Mouse (Mus musculus) granulocyte monocyte progenitor cell, adult 5-6 weeks (primary cell): ENCODE data around the gene Satb2. TPM values are rescaled to one million over a fixed set of nuclear protein-coding genes. Genes with fewer than 3 reads are reported as not detected.
A peak's percentile ranks its signal among the peaks of the same experiment; 100 is the strongest.

Source experiments
- ATAC-seq: replicated peaks from 2 replicates; pipeline ENCODE4 v1.8.0; 2016; ENCODE audit warnings: mild to moderate bottlenecking, moderate TSS enrichment, inconsistent platforms; ENCODE audit not compliant: poor library complexity, severe bottlenecking
- total RNA-seq, 2 experiments: library from RNA; stranded (forward) in 1 of 2; stranded (reverse) in 1 of 2; fragments of 200-712, 200-1000 nt in 1 of 2; fragments of >200 nt in 1 of 2; fragmentation: Nextera tagmentation in 1 of 2; gene quantifications; 2 replicates each; pipeline ENCODE4 v1.2.3; 2014 to 2017

Satb2 gene
- total RNA-seq, 2 experiments from 2014 or later: 1.0 to 7.2 TPM

GRCm38 (mm10) chr1:56845523-56846118 lies 132.8 kb downstream of the Satb2 start:
- no peak for ATAC-seq

DNA sequence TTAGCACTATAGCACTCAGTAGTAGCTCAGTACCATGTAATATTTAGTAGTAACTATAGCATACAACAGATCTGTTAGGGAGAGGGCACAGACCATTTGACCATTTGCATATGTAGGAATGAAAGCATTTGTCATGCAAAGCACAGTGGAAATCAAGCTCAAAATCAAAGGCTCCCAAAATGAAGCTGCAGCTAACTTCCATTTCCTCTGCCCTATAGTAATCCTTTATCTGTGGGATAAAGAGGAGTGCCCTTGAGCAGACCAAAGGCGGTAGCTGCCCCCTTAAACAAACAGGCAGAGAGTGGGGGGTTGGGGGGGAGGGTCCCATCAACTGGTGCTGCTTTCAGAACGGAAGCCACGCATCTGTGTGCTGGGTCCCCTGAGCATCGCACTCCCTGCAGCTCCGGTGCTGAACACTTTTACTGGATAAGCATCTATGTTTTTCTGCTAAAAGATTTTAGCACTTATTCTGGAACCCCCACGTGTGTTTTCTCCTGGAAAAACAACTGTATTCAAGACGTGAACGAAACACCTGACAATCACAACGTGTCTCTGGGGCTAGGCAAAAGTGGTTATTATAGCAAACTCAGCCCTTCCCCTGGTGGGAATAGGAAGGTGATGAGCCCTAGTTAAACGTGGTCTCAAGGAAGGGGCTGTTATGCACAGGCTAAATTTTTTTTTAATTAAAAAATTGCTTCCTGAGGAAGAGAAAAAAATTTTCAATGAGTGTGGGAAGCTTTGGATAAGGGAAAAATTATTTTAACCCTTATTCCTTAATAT lies 133.7 kb downstream of the Satb2 start:
- no peak for ATAC-seq

GRCm38 (mm10) chr1:56838901-56839300 lies 139.5 kb downstream of the Satb2 start:
- no peak for ATAC-seq

GRCm38 (mm10) chr1:56833984-56834900 lies 144.2 kb downstream of the Satb2 start:
- no peak for ATAC-seq

DNA sequence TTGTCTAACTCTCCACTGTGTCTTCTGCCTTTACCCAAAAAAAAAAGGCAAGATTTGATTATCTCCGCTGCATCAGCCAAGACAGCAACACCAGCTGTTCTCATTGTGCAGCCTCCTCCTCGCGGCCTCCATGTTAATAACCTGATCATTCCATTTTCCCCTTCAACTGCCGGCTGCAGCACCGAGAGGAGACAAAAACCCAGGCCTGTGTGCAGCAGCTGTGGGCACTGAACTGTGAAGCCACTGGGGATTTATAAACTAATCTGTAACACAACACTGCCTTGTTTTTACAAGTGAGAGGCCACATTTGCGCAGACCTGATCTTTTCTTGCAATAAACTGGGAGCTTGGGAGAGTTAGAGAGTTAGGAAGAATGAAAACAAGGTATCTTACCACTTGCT lies 145.1 kb downstream of the Satb2 start:
- ATAC-seq: no peak

DNA sequence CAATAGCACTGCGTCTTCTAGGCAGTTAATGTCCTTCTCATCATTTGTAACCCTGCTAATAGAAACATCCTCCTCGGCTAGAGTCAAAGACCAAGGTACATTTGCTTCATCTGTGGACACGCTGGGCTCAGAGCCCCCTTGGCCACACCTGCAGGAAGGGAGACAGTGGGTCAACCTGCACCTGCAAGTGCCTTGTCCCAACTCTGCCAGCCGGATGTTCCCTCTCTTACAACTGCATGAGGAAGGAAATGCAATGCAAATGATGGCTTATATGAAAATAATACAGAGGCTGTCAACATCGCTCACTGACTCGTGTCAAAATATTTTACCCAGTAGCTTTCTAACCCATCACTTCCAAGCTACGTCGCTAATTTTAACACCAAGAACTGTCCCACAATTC lies 145.7 kb downstream of the Satb2 start:
- ATAC-seq: no peak

DNA sequence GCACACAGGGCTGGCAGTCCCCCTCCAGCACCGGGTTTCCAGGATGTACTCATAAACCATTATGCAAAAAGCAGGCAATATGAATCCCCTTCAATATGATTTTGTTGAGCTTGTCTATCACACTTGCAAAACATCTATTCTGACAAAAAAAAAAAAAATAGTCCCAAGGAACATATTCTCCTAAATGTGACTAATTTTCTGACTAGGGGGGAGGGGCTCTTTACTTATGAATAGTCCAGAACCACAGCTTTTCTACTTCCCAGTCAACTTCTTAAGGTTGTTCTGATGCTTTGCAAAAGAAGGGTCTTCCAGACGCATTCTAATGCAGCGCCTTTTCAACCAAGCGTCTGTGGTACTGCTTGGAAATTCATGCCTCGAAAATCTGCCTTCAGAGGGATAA lies 155.7 kb downstream of the Satb2 start:
- ATAC-seq: no peak

- ATAC-seq: no peak
These were observed 156.4 kb downstream of the Satb2 start for GRCm38 (mm10) chr1:56822025-56822424.

DNA sequence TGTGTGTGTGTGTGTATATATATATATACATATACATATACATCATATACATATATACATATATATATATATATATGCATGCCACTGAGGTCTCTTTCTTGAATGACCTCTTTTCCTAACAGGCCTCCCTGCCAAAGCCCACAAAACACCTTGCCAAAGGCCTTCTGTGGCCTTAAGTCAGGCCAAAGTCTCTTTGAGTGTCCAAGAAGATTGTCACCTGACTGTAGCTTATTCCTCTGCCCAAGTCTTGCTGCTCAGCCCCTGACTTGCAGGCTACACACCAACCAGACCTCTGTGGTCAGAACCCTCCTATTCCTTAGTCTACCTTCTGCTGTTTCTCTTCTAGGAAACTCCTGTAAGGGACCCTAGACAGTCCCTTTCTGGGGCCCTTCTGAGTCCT lies 164.9 kb downstream of the Satb2 start:
- ATAC-seq: no peak

DNA sequence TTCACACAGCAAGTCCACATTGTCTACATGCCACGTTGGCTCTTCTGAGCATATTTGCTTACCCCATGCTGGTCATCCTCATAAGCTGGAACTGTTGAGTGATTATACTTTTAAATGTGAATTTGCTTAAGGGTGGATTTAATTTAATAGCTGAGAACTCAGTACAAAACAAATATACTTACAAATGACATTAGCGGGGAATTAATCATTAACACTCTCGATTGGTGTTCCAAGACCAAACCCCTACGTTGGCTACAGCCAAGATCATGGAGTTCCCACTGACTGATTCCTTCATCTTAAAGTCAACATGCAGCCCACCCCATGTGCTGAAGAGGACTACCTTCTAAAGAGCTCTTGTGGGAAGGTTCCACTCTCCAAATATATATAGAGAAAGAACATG lies 165.5 kb downstream of the Satb2 start:
- ATAC-seq: no peak

GRCm38 (mm10) chr1:56811486-56811885 lies 167.0 kb downstream of the Satb2 start:
- ATAC-seq: no peak

DNA sequence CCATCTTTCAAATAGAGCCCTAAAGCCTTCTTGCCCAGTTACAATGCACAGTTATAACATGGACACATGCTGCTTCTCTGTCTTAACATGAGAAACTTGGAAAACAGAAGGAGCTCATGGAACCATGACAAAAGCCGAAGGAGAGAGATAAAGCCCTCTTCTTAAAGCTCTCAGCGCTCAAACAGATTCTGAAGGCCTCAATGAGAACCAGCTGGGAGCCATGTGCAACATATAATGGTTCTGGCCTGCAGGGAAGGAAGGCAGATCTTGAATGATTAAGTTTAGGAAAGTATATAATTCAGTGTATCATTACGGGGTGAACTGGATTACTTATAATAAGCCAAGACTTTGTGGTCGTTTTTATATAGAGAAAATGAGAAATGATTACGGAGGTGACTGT lies 172.4 kb downstream of the Satb2 start:
- no peak for ATAC-seq

- no peak for ATAC-seq
These were observed 177.8 kb downstream of the Satb2 start for GRCm38 (mm10) chr1:56800611-56801010.

DNA sequence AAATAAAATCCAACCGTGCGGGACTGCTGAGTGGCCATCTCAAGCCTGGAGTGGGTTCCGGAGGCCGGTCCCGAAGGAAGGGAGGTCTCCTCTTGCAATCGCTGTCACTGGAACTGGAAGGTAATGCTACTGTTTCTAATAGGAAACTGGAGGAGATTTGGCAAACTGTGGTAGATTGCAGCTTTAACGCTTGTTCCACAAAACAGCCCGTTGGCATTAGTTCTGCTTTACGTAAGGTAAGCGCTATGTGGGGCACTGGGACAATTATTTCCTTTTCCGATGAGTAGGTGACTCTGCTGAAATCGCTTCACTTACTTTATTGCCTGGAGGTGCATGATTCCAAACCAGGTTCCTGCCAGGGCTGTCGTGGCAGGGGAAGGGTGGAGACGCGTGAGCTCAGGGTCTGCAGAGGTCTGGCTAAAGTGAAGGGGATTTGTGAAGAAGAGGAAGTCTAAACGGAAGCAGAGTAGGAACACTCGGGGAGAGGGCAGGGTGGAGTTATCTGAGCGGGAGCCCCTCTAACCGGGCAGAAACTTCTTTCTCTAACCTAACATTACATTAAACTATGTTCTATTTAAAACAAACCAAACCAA lies 183.3 kb downstream of the Satb2 start:
- ATAC-seq: peak; percentile 86

DNA sequence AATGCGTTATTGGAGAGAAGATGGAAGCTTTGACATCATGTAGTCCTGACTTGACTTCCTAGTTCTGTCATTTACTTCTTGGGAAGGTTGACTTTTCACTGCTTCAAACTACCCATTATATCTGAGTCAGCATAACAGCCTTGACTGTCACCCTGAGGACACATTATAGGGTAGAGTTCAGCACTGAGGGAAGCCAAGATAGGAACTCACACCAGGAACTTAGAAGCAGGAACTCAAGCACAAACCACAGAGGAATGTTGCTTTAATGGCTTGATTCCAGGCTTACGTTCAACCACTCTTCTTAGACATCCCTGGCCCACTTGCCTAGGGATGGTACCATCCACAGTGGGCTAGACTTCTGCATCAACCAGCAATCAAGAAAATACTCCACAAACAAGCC lies 188.8 kb downstream of the Satb2 start:
- peak; percentile 44; the same call in 1 of the 2 replicates for ATAC-seq

DNA sequence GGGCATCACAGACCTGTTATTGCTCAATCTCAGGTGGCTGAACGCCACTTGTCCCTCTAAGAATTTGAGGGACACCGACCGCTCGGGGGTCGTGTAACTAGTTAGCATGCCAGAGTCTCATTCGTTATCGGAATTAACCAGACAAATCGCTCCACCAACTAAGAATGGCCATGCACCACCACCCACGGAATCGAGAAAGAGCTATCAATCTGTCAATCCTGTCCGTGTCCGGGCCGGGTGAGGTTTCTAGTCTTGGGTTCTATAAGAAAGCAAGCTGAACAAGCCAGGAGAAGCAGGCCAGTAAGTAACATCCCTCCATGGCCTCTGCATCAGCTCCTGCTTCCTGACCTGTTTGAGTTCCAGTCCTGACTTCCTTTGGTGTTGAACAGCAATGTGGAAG lies 196.3 kb downstream of the Satb2 start:
- peak; percentile 99 for ATAC-seq

GRCm38 (mm10) chr1:56764205-56764604 lies 214.2 kb downstream of the Satb2 start:
- no peak for ATAC-seq

- no peak for ATAC-seq
These were observed 216.9 kb downstream of the Satb2 start for GRCm38 (mm10) chr1:56761512-56761911.

- no peak for ATAC-seq
These were observed 225.2 kb downstream of the Satb2 start for GRCm38 (mm10) chr1:56753283-56753682.

- no peak for ATAC-seq
These were observed 227.8 kb downstream of the Satb2 start for GRCm38 (mm10) chr1:56750693-56751092.
